Mouse (Mus musculus) embryo, embryonic 11.5 days (tissue): ENCODE data around the gene Gstt4.
"Not testable (repeated sequence)": the region's sequence is repeated elsewhere in the genome, so short reads cannot be mapped to it uniquely, and the experiment has no call there.

ENCODE experiments used
- DNase-seq: peaks from one replicate; pipeline ENCODE4 v3.0.0-alpha.2; 2012; ENCODE audit warnings: low read depth, low spot score

Gene Gstt4

GRCm38 (mm10) chr10:75822443-75822842 lies at the start of gene Gstt4:
Gstt4 (minus strand) TSS chr10:75822543.
- no peak for DNase-seq

GRCm38 (mm10) chr10:75861587-75861986 lies 39.2 kb upstream of the Gstt4 start:
- no peak for DNase-seq

DNA sequence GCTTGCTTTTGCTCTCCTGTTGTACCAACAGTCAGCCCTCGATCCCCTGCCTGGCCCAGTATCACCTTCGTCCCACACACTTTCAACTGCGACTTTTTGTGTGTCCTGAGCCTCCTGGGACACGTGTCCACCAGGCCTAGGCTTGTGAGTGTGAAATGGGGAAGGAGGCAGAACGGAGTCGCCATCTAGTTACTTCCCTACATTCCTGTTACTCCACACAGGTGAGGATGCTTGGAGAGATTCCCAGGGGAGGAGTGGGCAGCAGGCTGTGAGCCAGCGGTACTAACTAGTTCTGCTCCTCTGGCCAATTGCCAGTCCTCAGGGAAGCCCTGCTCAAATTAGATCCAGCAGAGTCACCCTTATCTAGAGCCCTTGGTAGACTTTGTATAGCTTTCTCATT lies 38.4 kb upstream of the Gstt4 start:
- no peak for DNase-seq

GRCm38 (mm10) chr10:75859786-75860470 lies 37.6 kb upstream of the Gstt4 start, which contains the start of gene Mif:
Mif (minus strand) TSS chr10:75860240.
- peak; percentile 92 for DNase-seq

GRCm38 (mm10) chr10:75859107-75859746 lies 36.9 kb upstream of the Gstt4 start:
- peak; percentile 50 for DNase-seq

GRCm38 (mm10) chr10:75857598-75857997 lies 35.3 kb upstream of the Gstt4 start:
- DNase-seq = no peak

GRCm38 (mm10) chr10:75856976-75857375 lies 34.6 kb upstream of the Gstt4 start:
- no peak for DNase-seq

DNA sequence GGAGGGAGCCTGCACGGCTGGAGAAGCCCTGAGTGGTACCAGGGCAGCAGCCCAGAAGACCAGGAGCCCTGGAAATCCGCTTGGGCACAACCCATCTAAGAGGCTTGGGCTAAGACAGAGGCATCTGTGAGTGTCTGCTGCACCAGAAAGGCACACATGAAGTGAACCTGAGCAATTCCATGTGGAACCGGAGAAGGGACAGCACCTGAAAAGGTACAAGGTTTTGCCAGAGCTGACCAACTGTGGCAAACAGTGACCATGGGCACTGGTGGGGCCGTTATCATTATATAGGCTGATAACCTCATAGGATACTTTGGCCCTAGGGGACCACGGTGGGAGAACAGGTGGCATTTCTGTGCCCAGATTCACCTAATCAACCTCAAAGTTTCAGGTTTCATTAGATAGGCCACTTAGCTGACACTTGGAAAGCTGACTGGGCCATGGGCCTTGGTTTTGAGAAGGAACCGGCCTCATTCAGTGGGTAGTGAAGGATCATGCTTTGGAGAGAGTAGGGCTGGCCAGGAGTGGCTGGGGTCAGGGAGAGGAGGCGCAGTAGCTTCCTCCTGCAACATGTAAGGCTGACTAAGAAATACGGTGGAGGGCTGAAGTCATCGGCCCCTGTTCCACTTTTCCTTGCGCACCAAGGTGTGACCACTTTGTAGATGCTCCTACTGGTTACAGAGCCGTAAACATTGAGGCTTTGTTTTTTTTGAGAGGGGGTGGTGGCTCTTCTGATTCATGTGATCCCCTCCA lies 34.0 kb upstream of the Gstt4 start:
- DNase-seq = no peak

DNA sequence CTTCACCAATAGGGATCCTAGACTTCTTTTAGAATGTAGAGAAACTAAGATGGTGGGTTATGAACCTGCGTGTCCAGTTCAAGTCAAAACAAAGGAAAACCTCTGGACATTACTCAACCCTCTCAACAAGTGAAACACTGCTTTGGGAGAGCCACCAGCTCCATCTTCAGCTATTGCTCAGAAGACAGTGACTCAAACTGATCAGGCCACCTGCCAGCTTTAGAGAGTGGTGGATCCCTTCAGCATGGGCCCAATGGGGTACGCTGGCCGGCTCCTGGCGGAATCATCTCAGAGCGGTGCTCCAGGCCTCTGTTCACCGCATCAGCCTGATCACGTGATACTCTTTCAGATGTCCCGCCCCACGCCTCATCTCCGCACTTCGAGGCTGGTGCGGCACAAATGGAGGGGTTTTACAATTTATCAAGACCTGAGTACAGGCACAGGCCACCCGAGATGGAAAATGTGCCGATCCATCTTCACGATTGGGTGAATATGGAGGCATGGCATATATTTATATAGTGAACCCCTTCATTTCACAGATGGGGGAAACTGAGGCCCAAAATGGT lies 33.2 kb upstream of the Gstt4 start:
- DNase-seq = no peak

- DNase-seq = no peak
These were observed 32.4 kb upstream of the Gstt4 start for GRCm38 (mm10) chr10:75854791-75855190.

DNA sequence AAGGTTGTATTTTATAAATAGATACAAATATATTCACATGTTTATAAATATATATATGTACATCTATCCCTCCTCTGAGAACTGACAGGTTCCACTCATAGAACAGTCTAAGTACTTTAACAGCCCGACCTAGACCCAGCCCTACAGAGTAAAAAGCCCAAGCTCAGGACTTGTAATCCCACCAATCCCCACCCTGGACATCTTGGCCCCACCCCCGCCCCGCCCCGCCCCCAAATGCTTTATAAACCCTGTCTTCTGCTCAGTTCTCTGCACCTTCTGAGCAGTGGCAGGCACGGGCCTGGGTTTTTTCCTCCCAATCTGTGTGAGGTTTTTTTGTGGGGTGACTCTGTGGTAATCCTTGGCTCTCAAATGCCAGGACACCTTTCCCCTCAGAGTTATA lies 31.8 kb upstream of the Gstt4 start:
- no peak for DNase-seq

- DNase-seq = peak; percentile 77
These were observed 31.1 kb upstream of the Gstt4 start for GRCm38 (mm10) chr10:75853452-75853851.

- no peak for DNase-seq
These were observed 30.3 kb upstream of the Gstt4 start for GRCm38 (mm10) chr10:75852539-75853125.

DNA sequence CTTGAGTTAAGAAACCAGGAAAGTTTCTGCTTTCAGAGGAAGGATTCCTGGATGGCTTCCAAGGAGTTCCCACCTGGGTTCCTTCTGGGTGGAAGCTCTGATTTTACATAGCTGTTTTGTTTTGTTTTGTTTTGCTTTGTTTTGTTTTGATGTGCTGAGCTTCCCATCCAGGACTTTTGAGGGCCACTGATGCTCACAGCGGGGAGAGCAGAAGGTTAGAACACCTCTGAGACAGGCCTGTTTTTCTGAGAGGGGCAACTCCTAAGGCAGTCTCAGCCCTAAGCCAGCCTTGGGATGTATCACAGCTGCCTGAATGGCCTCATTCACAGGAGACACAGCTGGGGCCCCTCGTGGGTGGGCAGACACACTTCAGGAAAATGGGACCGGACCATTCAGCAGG lies 29.3 kb upstream of the Gstt4 start:
- DNase-seq = no peak

DNA sequence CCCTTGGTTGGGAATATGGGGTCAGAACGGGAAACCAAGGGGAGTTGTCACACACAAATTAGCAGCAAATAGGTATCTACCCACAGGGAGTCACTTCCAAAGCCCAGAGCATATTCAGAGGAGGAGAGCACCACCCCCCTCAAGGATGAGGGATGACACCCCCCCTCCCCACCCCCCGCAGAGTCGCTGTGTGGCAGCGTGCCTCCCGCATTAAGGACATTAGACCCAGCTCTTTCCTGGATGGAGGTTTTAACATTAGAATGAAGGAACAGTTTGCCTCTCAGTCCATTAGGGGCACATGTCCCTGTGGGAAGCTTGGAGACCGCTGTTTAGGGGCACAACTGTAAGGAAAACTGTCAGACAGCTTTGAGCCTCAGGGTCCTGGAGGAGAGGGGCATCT lies 28.7 kb upstream of the Gstt4 start:
- DNase-seq = no peak

DNA sequence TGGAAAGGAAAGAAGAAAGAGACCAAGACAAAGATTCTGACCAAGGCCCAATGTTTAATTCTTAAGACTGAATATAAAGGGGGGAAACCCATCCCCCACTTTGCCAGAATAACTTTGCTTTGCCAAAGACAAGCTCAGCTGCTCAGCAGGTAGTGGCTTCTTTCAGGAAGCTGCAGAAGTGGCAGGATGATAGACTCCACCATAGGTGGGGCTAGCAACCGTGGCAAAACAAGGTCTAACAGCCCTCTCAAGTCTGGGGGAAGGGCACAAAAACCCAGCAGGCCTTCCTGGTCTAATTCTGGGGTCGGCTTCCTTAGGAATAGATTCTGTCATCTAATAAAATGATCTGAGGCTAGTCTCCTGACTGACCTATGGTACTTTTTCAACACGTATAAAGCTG lies 26.0 kb upstream of the Gstt4 start:
- DNase-seq = no peak

DNA sequence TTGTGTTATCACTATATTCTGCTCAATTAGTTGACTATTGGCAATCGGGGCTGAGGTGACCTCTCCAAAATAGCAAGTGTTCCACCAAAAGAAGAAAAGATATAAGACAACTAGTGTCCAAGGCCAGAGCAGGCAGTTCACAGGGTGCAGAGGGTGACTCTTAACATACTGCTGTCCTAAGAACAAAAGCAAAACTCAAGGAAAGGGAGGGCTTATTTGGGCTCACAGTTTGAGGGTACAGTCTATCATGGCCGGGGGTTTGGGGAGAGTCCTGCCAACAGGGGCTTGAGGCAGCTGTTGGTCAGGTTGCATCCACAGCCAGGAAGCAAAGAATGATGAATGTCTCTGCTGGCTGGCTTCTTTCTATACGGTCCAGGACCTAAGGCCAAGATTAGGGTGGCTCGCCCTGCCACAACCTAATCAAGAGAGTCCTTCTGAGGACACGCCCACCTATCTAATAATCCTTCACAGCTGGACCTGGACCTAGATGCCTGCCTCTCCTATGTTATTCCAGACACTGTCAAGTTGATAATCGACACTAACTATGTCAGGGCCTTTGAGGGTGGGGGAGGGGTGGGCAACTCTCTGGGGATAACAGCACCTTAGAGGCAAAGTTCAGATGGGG lies 23.1 kb upstream of the Gstt4 start:
- DNase-seq = no peak

- DNase-seq = no peak
These were observed 22.5 kb upstream of the Gstt4 start for GRCm38 (mm10) chr10:75844800-75845199.

- DNase-seq = not testable (repeated sequence)
These were observed 21.6 kb upstream of the Gstt4 start for GRCm38 (mm10) chr10:75843898-75844297.

- no peak for DNase-seq
These were observed 16.7 kb upstream of the Gstt4 start for GRCm38 (mm10) chr10:75839092-75839491.

- peak; percentile 96 for DNase-seq
These were observed 15.0 kb upstream of the Gstt4 start, which contains the start of gene Gstt2 for GRCm38 (mm10) chr10:75837248-75837759. Gstt2 (minus strand) TSS chr10:75837424.
